Mouse (Mus musculus): ENCODE measurements around the gene Ppp1r10.

Ppp1r10 gene

GRCm38 (mm10) chr17:35916297-35917142 is at the start of gene Ppp1r10, which contains the start of gene Mrps18b:
Gene Ppp1r10 (plus strand): TSS chr17:35916434.
Gene Mrps18b (minus strand): TSS chr17:35916389.
- peak; percentile 100 for DNase-seq (ENCODE audit: low spot score in 2 of 2)

- peak; percentile 45 to 51 for DNase-seq (ENCODE audit: low spot score in 2 of 2)
Observed at GRCm38 (mm10) chr17:35866911-35867890, 49.0 kb upstream of the Ppp1r10 start.

GRCm38 (mm10) chr17:35868165-35868820 is 47.9 kb upstream of the Ppp1r10 start:
- DNase-seq (ENCODE audit: low spot score in 2 of 2) = peak; percentile 40 to 46

- no peak for DNase-seq (ENCODE audit: low spot score in 2 of 2)
Observed at GRCm38 (mm10) chr17:35868961-35869345, 47.3 kb upstream of the Ppp1r10 start.

GRCm38 (mm10) chr17:35869346-35870067 is 46.7 kb upstream of the Ppp1r10 start:
- peak; percentile 64 to 69 for DNase-seq (ENCODE audit: low spot score in 2 of 2)

- peak; percentile 70 to 74 for DNase-seq (ENCODE audit: low spot score in 2 of 2)
Observed at GRCm38 (mm10) chr17:35870151-35870883, 45.9 kb upstream of the Ppp1r10 start.

GRCm38 (mm10) chr17:35870884-35871696 is 45.1 kb upstream of the Ppp1r10 start:
- peak in 1 of 2 experiments; percentile 42 for DNase-seq (ENCODE audit: low spot score in 2 of 2)

- DNase-seq (ENCODE audit: low spot score in 2 of 2) = peak; percentile 83 to 91
Observed at GRCm38 (mm10) chr17:35873774-35874519, 42.3 kb upstream of the Ppp1r10 start.

GRCm38 (mm10) chr17:35874721-35875120 is 41.5 kb upstream of the Ppp1r10 start:
- DNase-seq (ENCODE audit: low spot score in 2 of 2) = peak; percentile 65 to 67

- DNase-seq (ENCODE audit: low spot score in 2 of 2) = peak; percentile 97 to 98
Observed at GRCm38 (mm10) chr17:35879245-35880057, 36.8 kb upstream of the Ppp1r10 start, which contains the start of gene Dhx16. Gene Dhx16 (plus strand): TSS chr17:35879819.

- DNase-seq (ENCODE audit: low spot score in 2 of 2) = no peak
Observed at GRCm38 (mm10) chr17:35882924-35883323, 33.3 kb upstream of the Ppp1r10 start.

- DNase-seq (ENCODE audit: low spot score in 2 of 2) = no peak
Observed at GRCm38 (mm10) chr17:35883777-35884176, 32.5 kb upstream of the Ppp1r10 start.

- DNase-seq (ENCODE audit: low spot score in 2 of 2) = no peak
Observed at GRCm38 (mm10) chr17:35887725-35888124, 28.5 kb upstream of the Ppp1r10 start.

- DNase-seq (ENCODE audit: low spot score in 2 of 2) = peak; percentile 93 to 95
Observed at GRCm38 (mm10) chr17:35896781-35897643, 19.2 kb upstream of the Ppp1r10 start, which contains the start of gene 2310061I04Rik. Gene 2310061I04Rik (minus strand): TSS chr17:35897431.

GRCm38 (mm10) chr17:35897644-35898573 is 18.3 kb upstream of the Ppp1r10 start:
- DNase-seq (ENCODE audit: low spot score in 2 of 2) = no peak

Measured in right cerebral cortex, postnatal 10 days (tissue).